Mouse (Mus musculus): ENCODE data around the gene B9d1. TPM values are rescaled to one million over a fixed set of nuclear protein-coding genes. Genes with fewer than 3 reads are reported as not detected.

The B9d1 gene
- polyA plus RNA-seq, 1 experiment from 2014 or later, result 43.4 TPM

DNA sequence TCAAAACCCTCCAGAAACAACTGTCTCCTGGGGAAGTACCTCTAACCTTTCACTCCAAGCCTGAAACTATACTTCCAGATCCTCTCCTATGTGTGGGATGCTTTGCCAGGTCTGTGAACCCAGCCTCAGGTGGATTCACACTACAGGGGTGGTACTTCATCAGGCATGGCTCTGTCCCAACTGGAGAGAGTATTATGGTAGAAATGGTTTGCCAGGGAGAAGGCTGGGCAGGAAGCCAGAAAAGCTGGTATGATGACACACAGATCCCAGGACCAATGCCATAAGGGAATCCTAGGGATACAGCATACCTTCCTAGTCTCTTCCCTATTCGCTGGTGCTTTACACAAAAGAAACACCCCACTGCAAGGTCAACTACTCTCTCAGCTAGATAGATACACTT is 21.9 kb downstream of the B9d1 start:
- Histone ChIP-seq H3K9ac (no peak overlapping the region), H3K4me2 (no peak overlapping the region), H3K4me1 (peaks cover 11% of the 10 kb centered on the region), H3K4me3 (no peak overlapping the region), H3K27me3 (no peaks in the 10 kb centered on the region), H3K27ac (no peak overlapping the region), H3K9me3 (replicated peaks) (no peaks in the 10 kb centered on the region), H3K36me3 (ENCODE audit: poor library complexity, severe bottlenecking) (peaks cover 47% of the 10 kb centered on the region)
- no peak for ATAC-seq
- 90% methylated on average over 1 of the region's 1 CpGs for WGBS

DNA sequence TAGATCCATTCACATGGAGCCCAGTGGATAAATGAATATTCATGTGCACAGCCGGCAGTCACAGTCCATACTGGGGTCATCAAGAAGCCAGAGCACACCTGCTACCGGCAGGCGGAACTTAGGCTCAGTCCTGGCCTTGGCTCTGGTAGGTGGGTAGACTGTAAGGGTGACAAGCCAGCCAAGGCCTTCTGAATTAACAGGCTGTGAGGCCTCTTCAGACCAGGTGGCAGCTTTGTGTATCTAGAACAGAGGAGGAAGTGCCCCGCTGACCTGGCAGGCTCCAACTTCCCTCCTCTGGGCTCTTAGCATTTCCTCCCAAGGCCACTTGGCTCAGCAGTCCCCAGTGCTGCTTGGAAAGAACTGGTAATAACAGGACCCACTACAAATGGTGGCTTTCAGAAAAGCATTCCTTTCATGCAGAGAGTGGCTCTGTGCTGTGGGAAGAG is 24.3 kb downstream of the B9d1 start:
- no peaks in the 10 kb centered on the region for H3K27me3 ChIP-seq
- no peak overlapping the region for H3K4me2 ChIP-seq
- peaks cover 33% of the 10 kb centered on the region for H3K36me3 ChIP-seq (ENCODE audit: poor library complexity, severe bottlenecking)
- H3K9me3 ChIP-seq (replicated peaks), result no peaks in the 10 kb centered on the region
- peak overlapping the region; percentile 2 for H3K27ac ChIP-seq
- ATAC-seq, result 0 out of 2 replicates have a peak, but pooled peaks have one; percentile 21
- 0 out of 2 replicates have a peak overlapping the region, but pooled peaks have one; percentile 5 for H3K9ac ChIP-seq
- WGBS, result 42% methylated on average over 4 of the region's 4 CpGs
- peaks cover 11% of the 10 kb centered on the region for H3K4me1 ChIP-seq
- H3K4me3 ChIP-seq, result no peak overlapping the region

DNA sequence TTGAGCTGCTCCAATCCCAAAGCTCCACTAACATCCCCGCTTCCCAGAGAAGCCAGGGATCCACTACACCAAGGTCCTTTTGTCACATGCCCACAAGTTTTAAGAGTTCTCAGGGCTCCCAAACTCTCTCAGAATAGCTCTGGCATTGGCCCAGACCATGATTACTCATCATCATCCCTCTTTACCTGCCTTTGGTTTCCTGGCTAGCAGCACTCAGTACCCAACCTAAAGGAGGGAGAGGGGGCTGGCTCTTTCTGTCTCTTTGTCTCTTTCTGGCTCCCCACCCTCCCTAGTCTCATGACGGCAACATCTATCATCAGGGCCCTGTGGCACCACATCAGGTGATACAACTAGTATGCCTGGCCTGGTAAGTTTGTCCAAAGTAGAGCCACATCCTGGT is 27.9 kb downstream of the B9d1 start:
- H3K4me1 ChIP-seq, result peaks cover 11% of the 10 kb centered on the region
- no peaks in the 10 kb centered on the region for H3K9me3 ChIP-seq (replicated peaks)
- H3K4me2 ChIP-seq, result no peak overlapping the region
- no peak overlapping the region for H3K4me3 ChIP-seq
- H3K36me3 ChIP-seq (ENCODE audit: poor library complexity, severe bottlenecking), result peaks cover 26% of the 10 kb centered on the region; the same call in 1 of the 2 replicates
- no peaks in the 10 kb centered on the region for H3K27me3 ChIP-seq
- no peak overlapping the region for H3K9ac ChIP-seq
- no peak for ATAC-seq
- H3K27ac ChIP-seq, result no peak overlapping the region
- whole genome bisulfite sequencing, result 94% methylated on average over 2 of the region's 2 CpGs

DNA sequence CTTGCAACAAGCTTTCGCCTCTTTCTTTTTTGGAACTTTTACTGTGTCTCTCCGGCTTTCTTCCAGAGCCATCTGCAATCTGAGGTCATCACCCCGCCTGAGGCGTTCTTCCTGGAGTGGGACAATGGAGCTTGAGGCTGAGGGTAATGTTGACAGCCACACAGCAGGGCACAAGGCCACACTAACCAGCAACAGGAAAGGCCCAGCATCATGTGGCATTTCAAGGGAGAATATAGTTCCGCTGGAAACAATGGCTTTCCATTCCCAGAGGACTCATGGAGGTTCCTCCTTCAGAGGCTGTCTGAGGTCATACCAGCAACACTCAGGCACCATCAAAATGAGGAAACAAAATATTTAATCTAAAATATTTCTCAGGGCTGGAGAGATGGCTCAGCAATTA is 28.6 kb downstream of the B9d1 start:
- no peaks in the 10 kb centered on the region for H3K9me3 ChIP-seq (replicated peaks)
- no peak overlapping the region for H3K4me2 ChIP-seq
- H3K4me3 ChIP-seq, result no peak overlapping the region
- no peak for ATAC-seq
- 79% methylated on average over 5 of the region's 5 CpGs for WGBS
- no peak overlapping the region for H3K9ac ChIP-seq
- no peak overlapping the region for H3K27ac ChIP-seq
- H3K36me3 ChIP-seq (ENCODE audit: poor library complexity, severe bottlenecking), result peaks cover 26% of the 10 kb centered on the region; the same call in 1 of the 2 replicates
- no peaks in the 10 kb centered on the region for H3K27me3 ChIP-seq
- H3K4me1 ChIP-seq, result peaks cover 11% of the 10 kb centered on the region

DNA sequence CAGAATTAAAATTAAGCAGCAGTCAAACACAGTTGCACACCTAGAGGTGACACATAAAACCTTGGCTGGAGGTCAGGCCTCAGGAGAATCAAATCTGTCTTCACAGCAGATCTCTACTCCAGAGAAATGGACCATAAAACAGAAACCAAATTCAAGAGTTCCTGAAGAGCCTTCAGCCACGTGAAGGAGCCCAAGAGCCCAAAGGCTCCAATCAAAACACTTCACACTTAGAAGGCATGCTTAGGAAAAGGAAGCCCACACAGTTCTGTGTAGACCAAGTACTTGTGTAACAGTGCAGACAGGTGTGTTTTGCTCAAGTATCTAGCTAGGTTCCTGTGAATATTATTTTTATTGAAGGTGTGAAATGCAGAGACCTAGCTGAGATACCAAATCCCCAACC is 30.6 kb downstream of the B9d1 start:
- Histone ChIP-seq H3K27ac (no peak overlapping the region), H3K36me3 (ENCODE audit: poor library complexity, severe bottlenecking) (peaks cover 24% of the 10 kb centered on the region; the same call in 1 of the 2 replicates), H3K4me1 (no peaks in the 10 kb centered on the region), H3K9ac (no peak overlapping the region), H3K9me3 (replicated peaks) (no peaks in the 10 kb centered on the region), H3K4me2 (no peak overlapping the region), H3K4me3 (no peak overlapping the region), H3K27me3 (no peaks in the 10 kb centered on the region)
- WGBS, result 83% methylated on average over 1 of the region's 1 CpGs
- ATAC-seq, result no peak

DNA sequence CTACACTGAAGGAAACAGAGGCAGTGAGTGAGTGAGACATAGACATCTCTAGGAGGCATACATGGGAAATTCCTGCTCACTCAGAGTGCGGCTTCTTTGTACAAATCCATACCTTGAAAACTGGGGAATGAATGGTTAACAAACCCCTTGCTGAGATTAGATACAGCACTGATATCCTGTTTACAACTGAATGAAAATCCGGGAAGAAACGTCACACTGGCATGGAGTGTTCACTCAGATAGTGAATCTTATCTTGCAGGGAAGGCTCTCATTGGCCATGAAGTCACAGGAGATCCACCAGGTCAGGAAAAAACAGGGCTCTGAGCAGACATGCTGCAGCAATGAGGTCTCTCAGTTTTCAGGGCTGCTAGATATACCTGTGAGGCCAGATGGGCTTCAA is 32.0 kb downstream of the B9d1 start:
- no peak overlapping the region for H3K4me2 ChIP-seq
- H3K9ac ChIP-seq, result no peak overlapping the region
- H3K27me3 ChIP-seq, result no peaks in the 10 kb centered on the region
- no peak overlapping the region for H3K4me3 ChIP-seq
- no peaks in the 10 kb centered on the region for H3K4me1 ChIP-seq
- ATAC-seq, result no peak
- H3K27ac ChIP-seq, result no peak overlapping the region
- WGBS, result 76% methylated on average over 3 of the region's 3 CpGs
- H3K36me3 ChIP-seq (ENCODE audit: poor library complexity, severe bottlenecking), result peaks cover 24% of the 10 kb centered on the region; the same call in 1 of the 2 replicates
- no peaks in the 10 kb centered on the region for H3K9me3 ChIP-seq (replicated peaks)

DNA sequence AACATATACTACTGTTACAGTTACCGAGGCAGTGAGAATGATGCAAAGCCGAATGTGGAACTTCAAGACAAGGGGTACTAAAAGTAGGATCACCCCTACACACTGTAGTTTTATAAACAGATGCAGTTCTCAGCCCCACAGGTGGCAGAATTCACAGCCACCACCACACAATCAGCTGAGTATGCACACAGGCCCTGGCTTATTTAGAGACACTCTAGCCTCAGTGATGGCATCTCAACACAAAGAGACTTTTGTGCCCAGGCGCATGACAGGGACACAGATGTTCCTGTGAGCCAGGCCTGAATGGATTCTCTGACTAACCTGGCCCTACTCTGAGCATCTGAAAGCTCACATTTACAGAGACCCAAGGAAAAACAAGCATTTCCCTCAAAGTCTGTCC is 32.4 kb downstream of the B9d1 start:
- Histone ChIP-seq H3K4me3 (no peak overlapping the region), H3K27ac (no peak overlapping the region), H3K9ac (no peak overlapping the region), H3K36me3 (ENCODE audit: poor library complexity, severe bottlenecking) (peaks cover 20% of the 10 kb centered on the region; the same call in 1 of the 2 replicates), H3K4me1 (no peaks in the 10 kb centered on the region), H3K4me2 (no peak overlapping the region), H3K27me3 (no peaks in the 10 kb centered on the region), H3K9me3 (replicated peaks) (no peaks in the 10 kb centered on the region)
- 92% methylated on average over 3 of the region's 3 CpGs for WGBS
- no peak for ATAC-seq

DNA sequence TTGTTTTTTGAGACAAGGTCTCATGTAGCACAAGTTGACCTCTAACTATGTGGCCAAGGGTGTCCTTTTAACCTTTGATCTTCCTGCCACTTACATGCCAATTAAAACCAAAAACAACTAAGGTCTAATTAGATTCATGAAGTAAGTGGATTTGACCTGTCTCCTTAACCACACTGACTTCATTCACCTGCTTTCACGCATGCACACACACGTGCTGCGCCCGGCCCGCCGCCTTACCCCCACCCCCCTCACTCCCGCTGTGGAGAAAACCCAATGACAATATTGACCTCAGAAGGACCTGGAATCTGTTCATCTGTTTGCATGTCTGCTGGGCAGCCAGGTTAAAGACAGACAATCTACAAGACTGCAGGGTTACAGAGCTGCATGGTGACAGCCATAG is 35.7 kb downstream of the B9d1 start:
- H3K9ac ChIP-seq, result no peak overlapping the region
- WGBS, result 81% methylated on average over 7 of the region's 7 CpGs
- no peak for ATAC-seq
- no peak overlapping the region for H3K4me2 ChIP-seq
- H3K9me3 ChIP-seq (replicated peaks), result no peaks in the 10 kb centered on the region
- no peak overlapping the region for H3K27ac ChIP-seq
- no peaks in the 10 kb centered on the region for H3K4me1 ChIP-seq
- peaks cover 31% of the 10 kb centered on the region for H3K36me3 ChIP-seq (ENCODE audit: poor library complexity, severe bottlenecking)
- no peaks in the 10 kb centered on the region for H3K27me3 ChIP-seq
- H3K4me3 ChIP-seq, result no peak overlapping the region

DNA sequence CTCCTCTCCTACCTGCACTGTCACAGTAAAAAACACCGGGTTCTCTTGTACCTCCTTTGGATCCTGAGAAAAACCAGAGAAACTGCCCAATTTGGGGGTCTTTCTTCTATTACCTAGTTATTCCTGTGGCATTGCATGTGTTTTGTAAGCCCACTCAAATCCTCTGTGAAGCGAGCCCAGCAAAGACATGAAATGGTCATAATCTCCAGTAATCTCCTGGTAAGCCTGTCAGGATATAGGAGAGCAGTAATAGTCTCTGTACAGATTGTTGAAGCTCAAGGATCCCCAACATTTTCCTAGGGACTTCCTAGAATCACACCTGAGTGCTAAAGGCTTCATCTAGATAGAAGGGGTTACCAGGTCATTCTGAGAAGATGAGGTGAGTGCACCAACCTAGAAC is 36.2 kb downstream of the B9d1 start:
- Histone ChIP-seq H3K9ac (no peak overlapping the region), H3K4me1 (no peaks in the 10 kb centered on the region), H3K27ac (no peak overlapping the region), H3K9me3 (replicated peaks) (no peaks in the 10 kb centered on the region), H3K36me3 (ENCODE audit: poor library complexity, severe bottlenecking) (peaks cover 36% of the 10 kb centered on the region), H3K27me3 (no peaks in the 10 kb centered on the region), H3K4me3 (no peak overlapping the region), H3K4me2 (no peak overlapping the region)
- no peak for ATAC-seq
- WGBS, result 94% methylated on average over 2 of the region's 2 CpGs

DNA sequence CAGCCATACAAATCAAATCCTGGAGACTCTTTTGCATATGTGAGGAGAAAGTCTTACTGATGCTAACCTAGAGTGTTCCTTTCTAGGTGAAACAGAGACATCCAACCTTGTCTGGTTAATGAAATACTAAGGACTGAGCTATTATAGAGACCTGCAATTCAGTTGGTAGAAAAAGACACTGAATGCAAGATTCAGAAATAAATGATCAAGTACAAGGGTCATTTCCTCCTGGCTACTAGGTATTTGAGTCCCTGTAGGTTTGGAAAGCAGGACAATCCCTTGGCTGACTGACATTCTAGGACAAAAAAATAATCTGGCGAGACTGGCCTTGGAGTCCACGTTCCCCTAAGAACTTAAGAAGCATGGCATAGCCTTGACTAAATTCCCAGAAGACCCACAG is 40.6 kb downstream of the B9d1 start:
- no peak for ATAC-seq
- H3K4me2 ChIP-seq, result no peak overlapping the region
- no peak overlapping the region for H3K4me3 ChIP-seq
- H3K9me3 ChIP-seq (replicated peaks), result no peaks in the 10 kb centered on the region
- WGBS, result 90% methylated on average over 2 of the region's 2 CpGs
- no peaks in the 10 kb centered on the region for H3K27me3 ChIP-seq
- no peak overlapping the region for H3K9ac ChIP-seq
- H3K27ac ChIP-seq, result no peak overlapping the region
- peaks cover 29% of the 10 kb centered on the region for H3K36me3 ChIP-seq (ENCODE audit: poor library complexity, severe bottlenecking)
- H3K4me1 ChIP-seq, result no peaks in the 10 kb centered on the region

DNA sequence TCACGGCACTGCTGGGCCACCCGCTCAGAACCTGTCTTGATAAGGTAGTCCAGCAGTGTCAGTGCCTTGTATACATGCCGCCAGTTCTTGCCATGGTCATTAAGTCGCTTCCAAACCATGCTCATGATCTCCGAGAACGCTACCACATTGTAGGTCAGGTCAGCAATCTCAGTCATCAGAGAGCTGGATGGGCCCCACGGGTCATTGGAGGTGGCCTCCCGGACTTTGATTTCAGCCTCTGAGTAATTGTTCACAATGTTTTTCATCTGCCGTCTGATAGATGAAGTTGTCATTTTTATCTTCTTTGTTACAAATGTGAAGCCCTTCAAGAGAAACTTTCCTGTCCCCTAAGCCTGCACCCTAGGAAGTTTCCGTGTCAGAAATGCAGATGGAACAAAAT is 41.5 kb downstream of the B9d1 start:
- 95% methylated on average over 10 of the region's 10 CpGs for WGBS

DNA sequence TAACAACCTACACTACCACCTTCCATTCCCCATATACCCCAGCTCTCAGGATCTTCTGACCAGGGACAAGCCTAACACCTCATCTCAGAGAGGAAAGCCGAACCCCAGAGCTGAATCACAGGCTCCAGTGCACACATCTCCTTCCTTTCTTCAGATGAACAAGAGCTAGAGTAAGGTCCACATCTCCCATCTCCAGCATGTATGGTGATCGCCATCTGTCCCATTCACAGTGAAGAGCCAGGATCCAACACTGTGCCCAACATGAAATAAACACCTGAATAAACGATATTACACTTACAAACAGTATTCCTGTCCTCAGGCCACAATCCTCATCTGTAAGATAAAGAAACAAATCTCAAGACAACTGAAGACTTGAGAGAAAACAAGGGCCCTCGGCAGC is 42.8 kb downstream of the B9d1 start:
- 91% methylated on average over 4 of the region's 4 CpGs for WGBS

More for the DNA sequence above, 41.5 kb downstream of the B9d1 start:
- Histone ChIP-seq H3K9me3 (replicated peaks) (no peaks in the 10 kb centered on the region), H3K4me3 (no peak overlapping the region), H3K36me3 (ENCODE audit: poor library complexity, severe bottlenecking) (peaks cover 23% of the 10 kb centered on the region), H3K27ac (no peak overlapping the region), H3K9ac (no peak overlapping the region), H3K4me2 (no peak overlapping the region), H3K27me3 (no peaks in the 10 kb centered on the region), H3K4me1 (0 out of 2 replicates have a peak, but pooled peaks cover 6% of the 10 kb centered on the region)
- ATAC-seq, result no peak

DNA sequence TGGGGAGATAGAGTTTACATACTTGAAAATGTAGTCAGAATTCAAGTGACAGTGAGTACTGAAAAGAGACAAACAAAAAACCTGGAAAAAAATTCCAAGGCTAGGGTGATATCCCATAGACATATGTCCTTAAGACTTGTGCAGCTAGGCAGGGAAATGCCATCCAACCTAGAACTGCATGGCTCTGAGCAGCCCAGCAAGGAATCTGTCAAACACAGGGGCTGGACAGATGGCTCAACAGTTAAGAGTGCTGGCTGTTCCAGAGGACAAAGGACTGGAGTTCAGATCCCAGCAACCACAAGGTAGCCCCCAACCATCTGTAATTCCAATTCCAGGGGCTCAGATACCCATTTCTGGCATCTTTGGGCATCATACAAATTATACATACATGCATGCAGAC is 45.7 kb downstream of the B9d1 start:
- no peak overlapping the region for H3K27ac ChIP-seq

More for the DNA sequence above, 42.8 kb downstream of the B9d1 start:
- no peak for ATAC-seq
- H3K27ac ChIP-seq, result no peak overlapping the region
- H3K9me3 ChIP-seq (replicated peaks), result no peaks in the 10 kb centered on the region
- 0 out of 2 replicates have a peak, but pooled peaks cover 6% of the 10 kb centered on the region for H3K4me1 ChIP-seq
- H3K4me3 ChIP-seq, result no peak overlapping the region
- no peak overlapping the region for H3K9ac ChIP-seq
- H3K4me2 ChIP-seq, result no peak overlapping the region
- H3K27me3 ChIP-seq, result no peaks in the 10 kb centered on the region
- peaks cover 23% of the 10 kb centered on the region for H3K36me3 ChIP-seq (ENCODE audit: poor library complexity, severe bottlenecking)

More for the DNA sequence above, 45.7 kb downstream of the B9d1 start:
- peaks cover 8% of the 10 kb centered on the region for H3K36me3 ChIP-seq (ENCODE audit: poor library complexity, severe bottlenecking)
- no peak overlapping the region for H3K4me2 ChIP-seq
- no peaks in the 10 kb centered on the region for H3K27me3 ChIP-seq
- ATAC-seq, result no peak
- peaks cover 11% of the 10 kb centered on the region; the same call in 1 of the 2 replicates for H3K4me1 ChIP-seq
- no peak overlapping the region for H3K9ac ChIP-seq
- no peaks in the 10 kb centered on the region for H3K9me3 ChIP-seq (replicated peaks)
- H3K4me3 ChIP-seq, result no peak overlapping the region
